Mouse (Mus musculus): ENCODE measurements around the gene Smim24. TPM values are rescaled to one million over a fixed set of nuclear protein-coding genes. Genes with fewer than 3 reads are reported as not detected.

Smim24 gene
- total RNA-seq, 2 experiments from 2014 or later: 1.1 to 1.2 TPM

GRCm38 (mm10) chr10:81389801-81390677, 2.8 kb upstream of the Smim24 start:
- DNase-seq (ENCODE audit: low spot score in 2 of 2): peak; percentile 68 to 79

- DNase-seq (ENCODE audit: low spot score in 2 of 2): no peak
Measured at GRCm38 (mm10) chr10:81390678-81390965, 2.2 kb upstream of the Smim24 start.

GRCm38 (mm10) chr10:81392270-81392669, 581 bp upstream of the Smim24 start:
- DNase-seq (ENCODE audit: low spot score in 2 of 2): no peak

GRCm38 (mm10) chr10:81393456-81394063, 709 bp downstream of the Smim24 start:
- no peak for DNase-seq (ENCODE audit: low spot score in 2 of 2)

GRCm38 (mm10) chr10:81395127-81395526, 2.3 kb downstream of the Smim24 start:
- DNase-seq (ENCODE audit: low spot score in 2 of 2): peak; percentile 46 to 59

GRCm38 (mm10) chr10:81395865-81396264, 3.0 kb downstream of the Smim24 start:
- DNase-seq (ENCODE audit: low spot score in 2 of 2): no peak

- no peak for DNase-seq (ENCODE audit: low spot score in 2 of 2)
Measured at GRCm38 (mm10) chr10:81396749-81397148, 3.9 kb downstream of the Smim24 start.

GRCm38 (mm10) chr10:81399296-81399695, 6.4 kb downstream of the Smim24 start:
- DNase-seq (ENCODE audit: low spot score in 2 of 2): no peak

GRCm38 (mm10) chr10:81399798-81400308, 7.0 kb downstream of the Smim24 start:
- DNase-seq (ENCODE audit: low spot score in 2 of 2): no peak

GRCm38 (mm10) chr10:81400371-81401204, 7.7 kb downstream of the Smim24 start:
- no peak for DNase-seq (ENCODE audit: low spot score in 2 of 2)

GRCm38 (mm10) chr10:81401205-81401520, 8.3 kb downstream of the Smim24 start:
- no peak for DNase-seq (ENCODE audit: low spot score in 2 of 2)

- peak in 1 of 2 experiments; percentile 53 for DNase-seq (ENCODE audit: low spot score in 2 of 2)
Measured at GRCm38 (mm10) chr10:81401521-81402226, 8.8 kb downstream of the Smim24 start.

GRCm38 (mm10) chr10:81402227-81402765, 9.4 kb downstream of the Smim24 start:
- DNase-seq (ENCODE audit: low spot score in 2 of 2): no peak

- no peak for DNase-seq (ENCODE audit: low spot score in 2 of 2)
Measured at GRCm38 (mm10) chr10:81403511-81403910, 10.7 kb downstream of the Smim24 start.

- no peak for DNase-seq (ENCODE audit: low spot score in 2 of 2)
Measured at GRCm38 (mm10) chr10:81404082-81404481, 11.2 kb downstream of the Smim24 start.

GRCm38 (mm10) chr10:81404720-81405119, 11.9 kb downstream of the Smim24 start:
- no peak for DNase-seq (ENCODE audit: low spot score in 2 of 2)

GRCm38 (mm10) chr10:81405588-81406201, 12.8 kb downstream of the Smim24 start:
- peak; percentile 52 to 67 for DNase-seq (ENCODE audit: low spot score in 2 of 2)

GRCm38 (mm10) chr10:81406504-81407440, 13.9 kb downstream of the Smim24 start:
- DNase-seq (ENCODE audit: low spot score in 2 of 2): no peak
